Mouse (Mus musculus) embryonic facial prominence, embryonic 13.5 days (tissue): ENCODE data around the gene Kbtbd13. TPM values are rescaled to one million over a fixed set of nuclear protein-coding genes. Genes with fewer than 3 reads are reported as not detected.

ENCODE experiments used
- ATAC-seq: fragments of 200-750 bp; cut with Nextera tagmentation; 2 replicates; pipeline ENCODE4 v1.8.0; 2017; ENCODE audit warnings: low read depth; ENCODE audit not compliant: insufficient number of reproducible peaks, insufficient read depth, low FRiP score, low TSS enrichment
- H3K27ac ChIP-seq: fragments of 300-500 bp; sonication (generic); 2 replicates; pipeline ENCODE4 v1.5.1; 2015; ENCODE audit warnings: moderate library complexity, mild to moderate bottlenecking, inconsistent platforms
- H3K27me3 ChIP-seq: fragments of 300-500 bp; sonication (generic); 2 replicates; pipeline ENCODE4 v1.6.1; 2015; ENCODE audit warnings: mild to moderate bottlenecking, inconsistent platforms
- H3K36me3 ChIP-seq: fragments of 300-500 bp; sonication (generic); 2 replicates; pipeline ENCODE4 v1.6.1; 2015; ENCODE audit warnings: mild to moderate bottlenecking, inconsistent platforms
- H3K4me1 ChIP-seq: fragments of 300-500 bp; sonication (generic); 2 replicates; pipeline ENCODE4 v1.6.1; 2015; ENCODE audit warnings: inconsistent platforms
- H3K4me2 ChIP-seq: fragments of 300-500 bp; sonication (generic); 2 replicates; pipeline ENCODE4 v1.6.1; 2015; ENCODE audit warnings: moderate library complexity, mild to moderate bottlenecking, inconsistent platforms
- H3K4me3 ChIP-seq: fragments of 300-500 bp; sonication (generic); 2 replicates; pipeline ENCODE4 v1.5.1; 2015; ENCODE audit warnings: mild to moderate bottlenecking, inconsistent platforms
- H3K9ac ChIP-seq: fragments of 300-500 bp; sonication (generic); 2 replicates; pipeline ENCODE4 v1.6.1; 2015; ENCODE audit warnings: mild to moderate bottlenecking, inconsistent platforms
- H3K9me3 ChIP-seq: fragments of 300-500 bp; sonication (generic); 2 replicates; pipeline ENCODE4 v1.6.1; 2016; ENCODE audit warnings: inconsistent platforms
- WGBS: fragments of 180-500 bp; shearing (Covaris S2); methylation state at CpG from one replicate; pipeline ENCODE4 v1.1.7; 2015; ENCODE audit warnings: mixed read lengths; 5-methylcytosine and 5-hydroxymethylcytosine counted together
- polyA plus RNA-seq: library from polyadenylated mRNA; unstranded; fragments of >200 nt; fragmentation: Nextera tagmentation; extraction: Ambion mirVana; gene quantifications from 2 replicates; pipeline ENCODE4 v1.2.1, GENCODE M21; 2015

Gene Kbtbd13
- 1.0 and 1.2 TPM in 2 replicates for polyA plus RNA-seq

DNA sequence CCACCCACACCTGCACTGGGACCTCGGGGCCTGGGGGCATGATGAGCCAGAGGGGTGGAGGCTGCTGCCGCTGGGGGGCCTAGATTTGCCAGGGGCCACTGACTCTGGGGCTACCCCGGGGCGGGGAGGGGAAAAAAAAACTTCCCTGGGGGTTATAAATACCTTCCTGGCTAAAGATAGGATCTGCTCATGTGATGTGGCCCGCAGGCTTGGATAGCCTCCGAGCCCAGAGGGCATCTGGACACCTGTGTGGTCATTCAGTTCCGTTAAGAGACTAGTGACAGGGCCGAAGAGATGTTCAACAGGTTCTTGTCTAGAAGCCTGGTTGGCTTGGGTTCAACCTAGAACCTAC lies at the start of gene Kbtbd13:
Gene Kbtbd13, minus strand, starts transcription at position 40 of the 352 bp plus-strand sequence.
- Histone ChIP-seq H3K27ac (no peak within 1 kb of the TSS), H3K4me2 (peak within 1 kb of the TSS; percentile 72), H3K4me1 (peaks cover 10% of the 10 kb centered on the region), H3K27me3 (peaks cover 52% of the 10 kb centered on the region), H3K36me3 (no peaks in the 10 kb centered on the region), H3K9ac (peak within 1 kb of the TSS; percentile 69), H3K9me3 (no peaks in the 10 kb centered on the region; the same call in 1 of the 2 replicates), H3K4me3 (peak within 1 kb of the TSS; percentile 51)
- ATAC-seq, result no peak
- 42% methylated on average over 8 of the region's 8 CpGs for WGBS

DNA sequence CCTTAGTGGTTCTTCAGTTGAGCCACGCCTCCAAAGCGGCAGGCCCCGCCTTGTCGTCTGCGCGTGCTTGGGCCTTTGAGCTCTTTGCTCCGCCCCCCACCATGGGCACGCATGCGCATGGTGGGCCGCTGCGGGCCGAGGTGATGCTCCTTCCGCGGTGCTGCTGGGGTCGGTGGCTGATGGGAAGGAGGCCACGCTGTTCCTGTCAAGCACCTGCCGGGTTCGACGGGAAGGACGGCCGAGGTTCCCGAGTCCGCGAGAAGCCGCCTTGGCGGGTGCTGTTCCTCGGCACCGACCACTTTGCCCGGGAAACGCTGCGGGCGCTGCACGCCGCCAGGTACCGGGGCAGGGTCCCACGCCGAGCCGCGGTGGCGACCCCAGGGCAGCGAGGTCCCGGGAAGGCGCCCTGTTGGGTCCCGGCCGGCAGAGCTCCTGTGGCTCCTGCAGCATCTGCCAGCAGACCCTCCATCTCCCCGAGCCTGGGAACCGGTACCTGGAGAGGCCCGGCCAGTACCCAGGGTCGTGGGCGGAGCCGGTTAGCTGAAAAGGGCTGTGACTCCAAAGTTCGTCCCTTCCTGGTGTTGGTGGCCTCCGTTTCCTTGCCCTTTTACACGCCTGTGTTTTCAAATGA lies 44.3 kb upstream of the Kbtbd13 start, which contains the start of gene Mtfmt:
Gene Mtfmt, plus strand, starts transcription at position 112 of the 631 bp plus-strand sequence.
- under 1% methylated on average over 54 of the region's 54 CpGs for WGBS
- H3K4me3 ChIP-seq, result peak within 1 kb of the TSS; percentile 99
- H3K9me3 ChIP-seq, result no peaks in the 10 kb centered on the region
- ATAC-seq, result peak; percentile 86
- no peaks in the 10 kb centered on the region for H3K27me3 ChIP-seq
- peak within 1 kb of the TSS; percentile 63 for H3K4me2 ChIP-seq
- peak within 1 kb of the TSS; percentile 90 for H3K9ac ChIP-seq
- 0 out of 2 replicates have a peak within 1 kb of the TSS, but pooled peaks have one; percentile 5 for H3K27ac ChIP-seq
- peaks cover 5% of the 10 kb centered on the region for H3K4me1 ChIP-seq
- peaks cover 20% of the 10 kb centered on the region for H3K36me3 ChIP-seq

DNA sequence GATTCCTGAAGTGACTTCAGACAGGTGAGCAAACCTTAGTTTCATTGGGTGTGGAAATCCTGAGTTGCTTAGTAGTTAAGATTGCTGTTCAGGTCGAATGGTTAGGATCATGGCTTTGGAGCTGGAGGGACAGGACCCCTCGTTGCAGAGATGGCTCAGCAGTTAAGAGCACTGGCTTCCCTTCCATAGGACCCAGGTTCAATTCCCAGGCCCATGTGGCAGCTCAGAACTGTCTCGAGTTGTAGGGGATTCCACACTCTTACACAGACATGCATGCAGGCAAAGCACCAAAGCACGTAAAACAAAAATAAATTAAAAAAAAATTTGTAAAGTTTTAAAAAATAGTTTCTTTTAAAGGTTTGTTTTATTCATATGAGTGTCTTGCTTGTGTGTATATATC lies 43.8 kb upstream of the Kbtbd13 start:
- Histone ChIP-seq H3K27ac (no peak overlapping the region), H3K27me3 (no peaks in the 10 kb centered on the region), H3K9ac (no peak overlapping the region), H3K4me3 (no peak overlapping the region), H3K9me3 (no peaks in the 10 kb centered on the region), H3K36me3 (peaks cover 14% of the 10 kb centered on the region), H3K4me1 (peaks cover 5% of the 10 kb centered on the region), H3K4me2 (peak overlapping the region; percentile 63)
- WGBS, result 67% methylated on average over 4 of the region's 4 CpGs
- ATAC-seq, result no peak

DNA sequence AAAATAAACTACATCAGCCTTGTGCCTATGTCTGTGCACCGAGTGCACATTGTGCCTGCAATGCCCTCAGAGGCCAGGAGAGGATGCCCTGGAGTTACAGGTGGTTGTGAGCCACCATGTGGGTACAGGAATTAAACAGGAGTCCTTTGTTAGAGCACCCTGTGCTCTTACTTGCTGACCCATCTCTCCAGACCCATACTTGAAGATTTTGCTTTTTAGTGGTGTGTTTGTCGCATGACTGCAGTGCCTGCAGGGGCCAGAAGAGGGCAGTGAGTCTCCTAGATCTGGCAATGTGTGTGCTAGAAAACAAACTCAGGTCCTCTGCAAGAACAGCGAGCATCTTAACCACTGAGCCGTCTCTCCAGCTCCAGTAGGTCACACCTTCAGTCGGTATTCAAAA lies 42.7 kb upstream of the Kbtbd13 start:
- ATAC-seq, result no peak
- H3K9me3 ChIP-seq, result no peaks in the 10 kb centered on the region
- H3K4me2 ChIP-seq, result no peak overlapping the region
- H3K27ac ChIP-seq, result no peak overlapping the region
- H3K36me3 ChIP-seq, result peaks cover 13% of the 10 kb centered on the region; the same call in 1 of the 2 replicates
- no peaks in the 10 kb centered on the region for H3K27me3 ChIP-seq
- 59% methylated on average over 5 of the region's 5 CpGs for WGBS
- peaks cover 5% of the 10 kb centered on the region for H3K4me1 ChIP-seq
- no peak overlapping the region for H3K4me3 ChIP-seq
- no peak overlapping the region for H3K9ac ChIP-seq

DNA sequence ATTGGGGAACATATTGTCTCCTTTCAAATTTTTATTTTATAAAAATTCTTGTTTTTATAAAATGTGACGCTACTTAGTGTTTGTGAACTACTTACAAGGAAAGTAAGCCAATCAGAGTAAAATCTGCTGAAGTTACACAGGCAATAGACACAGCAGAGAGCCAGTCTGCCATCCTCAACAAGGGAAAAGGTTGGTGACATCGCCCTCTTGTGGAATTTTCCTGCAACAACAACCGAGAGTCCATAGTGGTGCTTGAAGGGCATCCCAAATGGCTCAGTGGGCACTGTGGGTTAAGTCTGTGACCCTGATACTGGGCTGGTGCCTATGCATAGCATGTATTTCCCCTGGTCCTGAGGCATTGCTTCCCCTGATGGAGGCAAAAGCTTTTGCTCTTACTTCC lies 40.8 kb upstream of the Kbtbd13 start:
- Histone ChIP-seq H3K36me3 (no peaks in the 10 kb centered on the region), H3K9ac (no peak overlapping the region), H3K4me2 (no peak overlapping the region), H3K27ac (no peak overlapping the region), H3K4me1 (peaks cover 5% of the 10 kb centered on the region), H3K4me3 (no peak overlapping the region), H3K27me3 (no peaks in the 10 kb centered on the region), H3K9me3 (no peaks in the 10 kb centered on the region)
- no peak for ATAC-seq
- WGBS, result under 1% methylated on average over 3 of the region's 3 CpGs

DNA sequence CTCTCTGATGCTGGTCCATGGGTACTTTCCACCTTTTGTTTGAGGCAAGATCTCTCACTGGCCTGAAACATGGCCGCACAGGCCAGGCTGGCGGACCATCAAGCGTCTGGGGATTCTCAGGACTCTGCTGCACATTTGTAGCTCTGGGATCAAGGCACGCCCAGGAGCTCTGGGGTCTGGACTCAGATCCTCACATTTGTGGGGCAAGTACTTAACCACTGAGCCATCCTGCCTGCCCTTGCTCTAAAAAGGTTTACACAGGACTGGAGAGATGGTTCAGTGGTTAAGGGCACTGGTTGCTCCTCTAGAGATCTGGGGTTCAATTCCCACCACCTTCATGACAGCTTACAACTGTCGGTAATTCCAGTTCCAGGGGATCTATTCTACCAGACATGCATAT lies 39.5 kb upstream of the Kbtbd13 start:
- Histone ChIP-seq H3K36me3 (no peaks in the 10 kb centered on the region), H3K4me3 (no peak overlapping the region), H3K9ac (no peak overlapping the region), H3K27me3 (no peaks in the 10 kb centered on the region), H3K4me1 (no peaks in the 10 kb centered on the region), H3K27ac (no peak overlapping the region), H3K9me3 (no peaks in the 10 kb centered on the region), H3K4me2 (no peak overlapping the region)
- WGBS, result 92% methylated on average over 5 of the region's 5 CpGs
- no peak for ATAC-seq

DNA sequence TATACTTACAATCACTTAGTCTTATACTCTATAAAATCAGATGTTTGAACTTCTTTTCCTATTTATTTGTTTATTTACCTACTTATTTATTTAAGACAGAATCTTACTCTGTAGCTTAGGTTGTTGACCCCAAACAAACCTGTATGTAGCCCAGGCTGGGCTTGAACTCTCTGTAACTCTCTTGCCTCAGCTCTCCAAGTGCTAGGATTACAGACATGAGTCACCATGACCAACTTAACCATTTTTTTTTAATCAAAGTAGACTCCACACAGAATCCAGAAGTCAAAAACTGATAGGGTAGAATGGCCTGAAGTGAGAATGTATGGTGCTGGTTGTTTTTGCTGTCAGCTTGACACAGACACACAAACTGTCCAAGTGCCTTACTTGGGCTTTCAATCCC lies 38.9 kb upstream of the Kbtbd13 start:
- H3K4me1 ChIP-seq, result no peaks in the 10 kb centered on the region
- no peaks in the 10 kb centered on the region for H3K27me3 ChIP-seq
- H3K9ac ChIP-seq, result no peak overlapping the region
- H3K4me3 ChIP-seq, result no peak overlapping the region
- H3K4me2 ChIP-seq, result no peak overlapping the region
- no peak for ATAC-seq
- H3K27ac ChIP-seq, result no peak overlapping the region
- no peaks in the 10 kb centered on the region for H3K9me3 ChIP-seq
- no peaks in the 10 kb centered on the region for H3K36me3 ChIP-seq

DNA sequence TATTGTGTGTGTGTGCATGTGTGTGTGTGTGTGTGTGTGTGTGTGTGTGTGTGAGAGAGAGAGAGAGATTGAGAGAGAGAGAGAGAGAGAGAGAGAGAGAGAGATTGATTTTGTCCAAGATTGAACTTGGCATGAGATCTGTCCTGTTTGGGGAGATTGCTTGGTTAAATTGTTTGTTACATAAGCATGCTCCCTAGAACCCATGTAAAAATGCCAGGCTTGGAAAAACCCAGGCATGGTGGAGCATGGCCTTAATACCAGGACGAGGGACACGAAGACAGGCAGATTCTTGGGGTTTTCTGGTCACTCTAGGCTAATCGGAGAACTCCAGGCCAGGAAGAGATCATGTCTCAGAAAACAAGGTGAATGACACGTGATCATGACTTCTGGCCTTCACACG lies 36.6 kb upstream of the Kbtbd13 start:
- no peaks in the 10 kb centered on the region for H3K27me3 ChIP-seq
- H3K4me2 ChIP-seq, result no peak overlapping the region
- H3K27ac ChIP-seq, result no peak overlapping the region
- WGBS, result 82% methylated on average over 5 of the region's 5 CpGs
- H3K4me1 ChIP-seq, result no peaks in the 10 kb centered on the region
- ATAC-seq, result no peak
- H3K4me3 ChIP-seq, result no peak overlapping the region
- H3K9ac ChIP-seq, result no peak overlapping the region
- H3K9me3 ChIP-seq, result no peaks in the 10 kb centered on the region
- H3K36me3 ChIP-seq, result no peaks in the 10 kb centered on the region

DNA sequence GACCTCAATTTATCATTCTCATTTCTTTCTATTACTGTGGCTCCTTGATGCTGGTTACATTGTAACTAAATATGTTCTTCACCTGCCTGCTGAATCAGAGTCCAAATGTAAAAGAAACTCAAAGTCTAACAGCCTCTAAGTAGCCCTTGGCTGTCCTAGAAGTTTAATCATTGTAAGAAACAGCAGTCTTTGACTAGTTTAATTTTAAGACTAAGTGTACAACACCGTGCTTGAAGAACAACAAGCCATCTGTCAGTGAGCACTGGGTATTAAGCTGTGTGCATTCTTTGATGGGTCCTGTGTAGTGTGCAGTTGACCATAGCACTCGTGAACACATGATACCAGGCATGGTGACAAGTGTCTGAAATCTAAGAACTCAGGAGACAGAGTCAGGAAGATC lies 36.1 kb upstream of the Kbtbd13 start:
- WGBS, result 69% methylated on average over 2 of the region's 2 CpGs
- no peak for ATAC-seq
- H3K4me3 ChIP-seq, result no peak overlapping the region

DNA sequence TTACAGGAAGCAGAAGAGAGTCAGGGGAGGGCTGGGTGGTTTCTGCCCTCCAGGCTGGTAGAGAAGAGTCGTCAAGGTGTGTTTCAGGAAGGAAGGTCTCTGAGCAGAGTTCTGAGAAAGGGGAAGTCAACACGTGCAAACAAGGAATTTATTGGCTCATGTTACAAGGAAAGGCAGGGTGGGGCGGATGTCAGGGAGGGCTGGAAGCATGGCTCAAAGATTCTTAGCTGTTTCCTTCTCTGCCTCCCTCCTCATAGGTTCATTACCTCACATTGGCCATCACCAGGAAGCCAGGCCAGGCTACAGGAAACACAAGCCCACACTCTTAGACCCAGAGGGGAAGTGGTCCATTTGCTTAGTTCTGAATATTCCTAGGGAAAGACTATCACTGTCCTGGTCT lies 32.9 kb upstream of the Kbtbd13 start:
- Histone ChIP-seq H3K36me3 (no peaks in the 10 kb centered on the region), H3K4me1 (no peaks in the 10 kb centered on the region), H3K4me2 (no peak overlapping the region), H3K4me3 (no peak overlapping the region), H3K27me3 (no peaks in the 10 kb centered on the region), H3K27ac (no peak overlapping the region), H3K9me3 (no peaks in the 10 kb centered on the region), H3K9ac (no peak overlapping the region)
- 25% methylated on average over 3 of the region's 3 CpGs for WGBS
- ATAC-seq, result no peak

More for the DNA sequence above, 36.1 kb upstream of the Kbtbd13 start:
- Histone ChIP-seq H3K9me3 (no peaks in the 10 kb centered on the region), H3K36me3 (no peaks in the 10 kb centered on the region), H3K27ac (no peak overlapping the region), H3K9ac (no peak overlapping the region), H3K4me2 (no peak overlapping the region), H3K27me3 (no peaks in the 10 kb centered on the region), H3K4me1 (no peaks in the 10 kb centered on the region)

DNA sequence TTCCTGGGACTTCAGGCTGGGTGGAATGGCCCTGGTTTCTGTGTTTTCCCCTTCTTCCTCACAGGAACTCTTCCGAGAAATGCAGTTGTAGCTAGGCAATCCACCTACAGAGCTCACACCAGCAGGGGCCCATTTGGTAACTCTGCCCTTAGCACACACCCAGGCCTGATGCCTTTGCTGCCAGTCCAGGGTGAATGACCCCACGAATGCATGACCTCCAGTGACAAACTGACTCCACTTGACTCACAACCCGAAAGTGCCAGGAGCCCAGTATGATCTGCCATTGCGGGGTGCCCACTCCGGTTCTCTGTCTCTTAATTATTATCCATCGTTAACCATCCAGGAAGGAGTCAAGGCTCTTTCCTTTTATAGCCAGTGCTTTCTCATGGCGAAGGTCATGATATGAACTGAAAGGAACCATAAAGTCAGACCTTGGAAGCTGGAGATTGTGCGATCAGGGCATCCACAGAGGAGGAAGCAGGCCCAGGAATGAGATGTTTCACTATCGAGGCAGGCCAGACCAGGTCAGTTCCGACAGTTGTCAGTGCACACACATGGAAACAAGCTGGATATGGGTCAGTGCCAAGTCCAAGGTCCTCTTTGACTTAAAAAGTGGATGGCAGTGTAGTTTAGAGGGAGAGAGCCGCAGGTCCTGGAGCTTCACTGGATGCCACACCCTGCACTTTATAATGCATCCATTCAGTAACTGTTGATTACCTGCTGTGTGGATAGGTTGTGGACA lies 31.5 kb upstream of the Kbtbd13 start, which contains the start of gene Slc51b:
Gene Slc51b, minus strand, starts transcription at position 196 of the 742 bp plus-strand sequence.
- 83% methylated on average over 11 of the region's 11 CpGs for WGBS
- H3K4me2 ChIP-seq, result no peak within 1 kb of the TSS

DNA sequence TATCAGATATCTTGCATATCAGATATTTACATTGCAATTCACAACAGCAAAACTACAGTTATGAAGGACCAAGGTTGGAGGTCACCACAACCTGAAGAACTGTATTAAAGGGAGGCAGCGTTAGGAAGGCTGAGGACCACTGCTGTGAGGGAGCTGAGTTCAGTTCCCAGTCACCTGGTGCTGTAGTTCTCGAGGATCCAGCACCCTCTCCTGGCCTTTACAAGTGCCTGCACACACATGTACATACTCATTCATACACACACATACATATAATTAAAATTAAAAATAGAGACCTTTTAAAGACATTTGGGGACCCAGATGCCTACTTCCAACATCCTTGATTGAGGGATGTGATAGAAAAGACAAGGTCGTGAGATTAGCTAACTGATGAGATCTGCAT lies 28.2 kb upstream of the Kbtbd13 start:
- H3K4me1 ChIP-seq, result no peaks in the 10 kb centered on the region
- no peak overlapping the region for H3K27ac ChIP-seq
- 73% methylated on average over 3 of the region's 3 CpGs for WGBS
- no peak for ATAC-seq
- H3K9me3 ChIP-seq, result no peaks in the 10 kb centered on the region
- no peak overlapping the region for H3K4me3 ChIP-seq
- no peak overlapping the region for H3K4me2 ChIP-seq
- no peak overlapping the region for H3K9ac ChIP-seq
- no peaks in the 10 kb centered on the region for H3K36me3 ChIP-seq
- H3K27me3 ChIP-seq, result no peaks in the 10 kb centered on the region

More for the DNA sequence above, 31.5 kb upstream of the Kbtbd13 start, which contains the start of gene Slc51b:
- Histone ChIP-seq H3K4me1 (no peaks in the 10 kb centered on the region), H3K27me3 (no peaks in the 10 kb centered on the region), H3K27ac (no peak within 1 kb of the TSS), H3K36me3 (no peaks in the 10 kb centered on the region), H3K9ac (no peak within 1 kb of the TSS), H3K4me3 (no peak within 1 kb of the TSS), H3K9me3 (no peaks in the 10 kb centered on the region)
- no peak for ATAC-seq
